Mouse (Mus musculus) lung, postnatal 14 days (tissue): ENCODE results near the gene Olfr331.
A peak's percentile ranks its signal among the peaks of the same experiment; 100 is the strongest.
"Not testable (repeated sequence)": the region's sequence is repeated elsewhere in the genome, so short reads cannot be mapped to it uniquely, and the experiment has no call there.

Experiments
- DNase-seq: peaks from one replicate; pipeline ENCODE4 v3.0.0; 2021

The Olfr331 gene

GRCm38 (mm10) chr11:58502472-58502871 lies at the start of gene Olfr331:
Olfr331 (minus strand) TSS chr11:58502572.
- DNase-seq, result not testable (repeated sequence)

DNA sequence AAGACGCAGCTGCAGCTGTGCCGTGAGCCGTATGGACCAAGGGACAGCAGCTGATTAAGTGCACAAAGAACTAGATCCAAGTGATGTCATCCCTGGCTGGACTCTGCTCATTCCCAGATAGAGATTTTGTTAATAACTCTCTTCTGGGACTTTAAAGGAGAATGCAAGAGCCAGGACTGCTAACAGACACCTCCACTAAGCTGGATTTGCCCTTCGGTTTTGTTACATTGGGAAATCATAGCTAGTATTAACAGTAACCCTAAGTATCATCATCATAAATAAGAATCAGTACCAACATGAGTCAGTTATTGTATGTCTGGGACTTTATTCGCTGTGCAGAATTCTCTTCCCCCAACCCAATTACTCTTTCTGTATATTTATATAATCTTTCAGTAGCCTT lies 44.0 kb upstream of the Olfr331 start, which contains the start of gene Olfr329-ps:
Gene Olfr329-ps (minus strand): TSS at position 101 of the 400 bp plus-strand sequence.
- no peak for DNase-seq

- DNase-seq, result not testable (repeated sequence)
These were observed 32.4 kb upstream of the Olfr331 start, which contains the start of gene Olfr330 for GRCm38 (mm10) chr11:58534736-58535135. Olfr330 (minus strand) TSS chr11:58534836.

DNA sequence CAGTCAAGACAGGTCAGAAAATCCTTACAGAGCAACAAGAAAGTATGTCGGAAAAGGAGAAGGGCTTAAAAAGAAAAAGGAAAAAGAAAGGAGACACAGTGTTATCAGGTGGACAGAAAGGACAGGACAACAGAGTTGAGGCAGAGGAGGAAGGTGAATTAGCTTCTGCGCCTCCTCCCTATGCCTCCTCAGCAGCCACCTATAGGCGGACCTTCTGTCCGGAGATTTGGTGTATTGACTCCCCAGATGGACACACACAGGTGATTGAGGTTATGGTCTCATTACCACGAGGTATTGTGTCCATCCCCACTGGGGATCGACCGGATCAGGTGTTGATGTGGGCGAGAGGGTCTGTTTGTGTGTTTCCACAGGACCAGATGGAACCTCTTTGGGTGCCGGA lies 17.4 kb upstream of the Olfr331 start:
- peak; percentile 5 for DNase-seq

GRCm38 (mm10) chr11:58518916-58519315 lies 16.5 kb upstream of the Olfr331 start:
- peak; percentile 60 for DNase-seq

DNA sequence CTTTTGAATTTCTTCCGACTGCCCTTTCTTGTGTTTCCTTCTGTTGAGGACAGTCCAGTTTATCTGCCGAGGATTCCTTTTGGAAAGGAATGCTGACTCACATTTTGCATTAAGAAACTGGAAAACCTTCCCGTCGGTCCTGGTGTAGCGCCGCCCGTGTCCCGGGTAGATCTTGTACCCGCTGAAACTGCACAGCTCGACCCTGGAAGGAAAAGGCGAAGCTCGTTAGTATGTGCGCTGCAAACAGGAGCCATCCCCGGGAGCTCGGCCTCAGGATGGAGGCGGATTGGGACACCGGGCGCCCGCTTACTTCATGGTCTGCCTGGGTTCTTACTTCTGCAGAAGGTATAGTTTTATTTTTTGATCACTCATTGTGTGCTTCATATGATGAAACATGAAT lies 6.7 kb upstream of the Olfr331 start:
- not testable (repeated sequence) for DNase-seq

- no peak for DNase-seq
These were observed 3.1 kb downstream of the Olfr331 start for GRCm38 (mm10) chr11:58499290-58499689.

GRCm38 (mm10) chr11:58498761-58499160 lies 3.6 kb downstream of the Olfr331 start:
- no peak for DNase-seq

DNA sequence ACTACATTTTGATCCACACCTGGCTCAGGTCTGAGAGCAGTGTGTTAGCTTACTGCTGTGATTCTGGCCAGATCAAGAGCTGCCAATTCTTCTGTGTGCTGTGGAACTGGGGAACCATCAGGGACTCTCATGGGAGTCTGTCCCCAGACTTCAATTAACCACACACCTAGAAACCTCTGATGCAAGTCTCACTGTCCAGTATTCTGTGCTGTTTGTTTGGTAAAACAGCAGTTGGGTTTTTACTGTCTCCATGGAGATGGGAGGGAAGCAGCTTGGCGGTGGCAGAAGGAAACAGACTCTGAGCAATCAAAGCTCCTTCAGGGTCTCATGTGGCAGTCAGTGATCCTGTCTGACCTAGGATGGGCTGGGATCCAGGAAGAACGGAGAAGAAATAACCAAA lies 9.9 kb downstream of the Olfr331 start, which contains the start of gene Olfr332:
Gene Olfr332 (minus strand): TSS at position 101 of the 400 bp plus-strand sequence.
- DNase-seq, result no peak

DNA sequence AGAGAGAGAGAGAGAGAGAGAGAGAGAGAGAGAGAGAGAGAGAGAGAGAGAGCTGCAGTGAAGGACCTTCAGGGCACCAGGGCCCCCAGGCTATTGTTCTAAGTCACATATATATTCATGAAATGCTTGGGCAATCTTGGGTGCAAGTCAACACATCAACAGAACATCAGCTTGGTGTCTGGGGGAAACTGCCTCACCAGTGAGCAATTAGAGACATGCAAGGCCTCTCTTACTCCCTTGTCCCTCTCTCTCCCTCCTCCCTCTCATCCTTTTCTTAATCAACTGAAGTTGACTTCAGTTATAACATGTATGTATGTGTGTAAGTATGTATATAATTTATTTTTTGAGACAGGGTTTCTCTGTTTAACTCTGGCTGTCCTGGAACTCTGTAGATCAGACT lies 40.2 kb downstream of the Olfr331 start, which contains the start of gene Olfr30:
Gene Olfr30 (minus strand): TSS at position 101 of the 400 bp plus-strand sequence.
- no peak for DNase-seq

- DNase-seq, result no peak
These were observed 48.8 kb downstream of the Olfr331 start for GRCm38 (mm10) chr11:58453592-58453991.

GRCm38 (mm10) chr11:58452759-58453158 lies 49.6 kb downstream of the Olfr331 start, which contains the start of gene Lypd9:
Lypd9 (minus strand) TSS chr11:58452923.
- DNase-seq, result no peak
